Mouse (Mus musculus) erythroblast, embryonic 14.5 days (primary cell): ENCODE results near the gene Myl7.

Experiments used
- GATA1 ChIP-seq: IDR thresholded peaks from 2 replicates; pipeline ENCODE4 v1.6.1; 2012; ENCODE audit warnings: low read length, inconsistent platforms, mixed read lengths
- TAL1 ChIP-seq: IDR thresholded peaks from 3 replicates; pipeline ENCODE4 v1.6.1; 2012; ENCODE audit warnings: low read length, inconsistent platforms, mixed read lengths

GRCm38 (mm10) chr11:5915429-5916177 lies 17.0 kb upstream of the Myl7 start:
- TF ChIP-seq GATA1 (no peak), TAL1 (no peak)
